Mouse (Mus musculus) natural killer cell, adult 2 months (primary cell): ENCODE measurements around the gene Fam184b.
A peak's percentile ranks its signal among the peaks of the same experiment; 100 is the strongest.

Experiments
- DNase-seq, 2 experiments: peaks; one replicate each; pipeline ENCODE4 v3.0.0; 2022; ENCODE audit warnings: low spot score in 2 of 2

Fam184b gene

DNA sequence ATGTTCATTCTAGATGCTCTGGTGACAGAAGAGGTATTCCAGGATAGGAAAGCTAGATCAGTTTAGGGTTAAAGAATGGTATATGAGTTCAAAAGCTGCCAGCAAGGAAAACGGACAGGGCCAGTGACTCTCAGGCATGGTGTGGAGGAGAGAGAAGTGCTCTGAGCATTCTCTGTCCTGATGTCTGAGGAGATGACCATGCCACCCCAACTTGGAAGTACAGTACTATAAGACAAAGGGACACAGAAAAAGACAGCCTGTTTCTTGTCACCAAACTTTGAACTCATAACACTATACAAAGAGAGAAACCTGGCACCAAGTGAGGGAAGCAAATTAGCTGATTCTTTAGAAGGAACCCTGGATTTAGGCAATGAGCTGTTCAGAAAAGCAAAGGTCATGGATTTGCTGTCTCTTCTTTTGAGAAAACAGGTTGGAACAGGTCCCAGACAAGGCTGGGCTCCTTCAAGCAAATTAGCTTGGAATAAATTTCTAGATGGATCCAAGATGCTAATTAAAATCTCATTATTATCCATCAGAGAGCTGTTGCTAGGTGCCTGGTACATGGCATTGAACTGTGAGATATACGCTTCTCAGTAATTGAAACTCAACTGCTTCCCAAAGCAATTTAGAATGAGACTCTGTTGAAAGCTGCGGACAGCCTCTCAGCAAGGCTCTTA lies 43.9 kb downstream of the Fam184b start:
- no peak for DNase-seq

DNA sequence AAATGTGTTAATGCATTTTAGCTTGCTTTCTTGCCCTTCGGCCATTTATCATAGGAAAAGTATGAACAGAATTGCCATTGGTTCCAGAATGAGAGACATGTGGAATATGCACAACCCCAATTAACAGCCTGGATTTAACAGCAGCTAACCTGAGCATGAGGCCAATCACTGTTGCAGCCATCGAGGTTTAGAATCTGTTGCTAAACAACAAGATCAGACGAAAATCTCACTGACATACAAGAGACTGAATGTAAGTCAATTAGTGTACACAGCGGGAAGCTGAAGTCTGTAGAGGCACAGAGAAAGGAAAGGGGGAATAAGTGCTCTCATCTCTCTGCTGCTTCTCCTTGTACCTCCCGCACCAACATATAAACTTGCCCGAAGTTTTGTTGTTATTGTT lies 46.1 kb downstream of the Fam184b start:
- no peak for DNase-seq

DNA sequence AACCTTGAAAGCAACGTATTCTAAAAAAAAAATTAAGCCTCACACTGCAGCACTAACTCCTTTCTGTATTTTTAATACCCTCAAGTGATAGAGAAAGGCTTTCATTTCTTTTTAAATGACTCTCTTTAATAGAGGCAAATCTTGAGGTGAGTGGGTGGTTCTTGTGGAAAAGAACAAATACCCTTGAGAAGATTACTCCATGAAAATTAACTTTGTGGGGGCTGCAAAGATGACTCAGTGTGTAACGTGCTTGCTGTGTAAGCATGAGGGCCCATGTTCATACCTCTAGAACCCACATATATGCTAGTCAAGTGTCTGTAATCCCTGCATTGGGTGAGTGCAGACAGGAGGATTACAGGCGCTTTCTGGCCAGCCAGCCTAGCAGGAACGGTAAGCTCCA lies 49.3 kb downstream of the Fam184b start:
- DNase-seq = no peak

DNA sequence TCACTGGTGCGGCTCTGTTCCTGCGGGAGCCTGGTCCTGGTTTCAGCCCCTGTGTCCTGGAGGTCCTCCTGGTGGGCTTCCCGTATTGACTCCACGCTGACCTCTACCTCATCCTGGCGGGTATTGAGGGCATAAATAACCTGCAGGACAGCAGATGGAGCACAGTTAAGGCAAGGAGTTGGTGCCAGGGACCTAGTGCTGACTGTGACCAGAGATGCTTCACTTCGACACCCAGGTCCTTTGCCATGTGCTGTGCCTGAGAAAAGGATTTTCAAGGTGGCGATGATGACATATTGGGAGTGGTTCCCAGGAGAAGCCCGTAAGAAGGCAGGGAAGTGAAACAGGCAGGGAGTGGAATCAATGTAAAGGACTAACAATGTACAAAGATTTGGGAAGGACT lies 54.8 kb downstream of the Fam184b start:
- no peak for DNase-seq

DNA sequence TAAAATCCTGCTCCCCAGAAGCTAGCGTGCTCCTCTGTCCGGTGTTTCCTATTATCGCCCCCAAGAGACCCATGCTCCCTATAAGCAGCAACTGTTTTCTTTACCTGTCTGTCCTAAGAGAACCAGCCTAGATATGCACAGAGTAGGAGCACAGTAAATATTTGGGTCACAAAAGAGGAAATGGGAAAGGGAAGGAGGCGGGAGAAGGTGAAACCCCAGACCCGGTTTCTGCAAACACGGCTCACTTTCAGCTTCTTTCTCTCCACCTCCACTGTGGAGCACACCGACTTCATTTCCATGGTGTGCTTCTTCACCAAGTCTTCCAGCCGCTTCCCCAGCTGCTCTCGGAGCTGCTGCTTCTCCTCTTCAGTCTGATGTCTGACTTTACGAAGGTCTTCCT lies 59.1 kb downstream of the Fam184b start:
- DNase-seq = no peak

DNA sequence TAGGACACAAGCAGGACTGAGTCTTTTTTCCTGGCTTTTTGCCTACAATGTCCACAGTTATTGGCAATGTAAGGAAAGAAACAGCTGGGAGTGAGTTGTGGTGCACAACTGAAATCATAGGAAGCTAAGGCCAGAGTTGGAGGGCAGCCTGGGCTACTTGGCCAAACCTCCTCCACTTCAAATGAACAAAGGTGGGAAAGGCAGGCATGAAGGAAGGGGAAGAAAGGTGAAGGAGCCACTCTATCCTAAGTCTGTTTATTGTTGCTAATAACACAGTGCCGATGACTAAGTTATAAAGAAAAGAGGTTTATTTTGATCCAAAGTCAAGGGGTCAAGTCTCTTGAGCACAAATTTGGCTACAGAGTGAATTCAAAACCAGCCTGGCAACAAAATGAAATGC lies 62.0 kb downstream of the Fam184b start:
- DNase-seq = no peak

DNA sequence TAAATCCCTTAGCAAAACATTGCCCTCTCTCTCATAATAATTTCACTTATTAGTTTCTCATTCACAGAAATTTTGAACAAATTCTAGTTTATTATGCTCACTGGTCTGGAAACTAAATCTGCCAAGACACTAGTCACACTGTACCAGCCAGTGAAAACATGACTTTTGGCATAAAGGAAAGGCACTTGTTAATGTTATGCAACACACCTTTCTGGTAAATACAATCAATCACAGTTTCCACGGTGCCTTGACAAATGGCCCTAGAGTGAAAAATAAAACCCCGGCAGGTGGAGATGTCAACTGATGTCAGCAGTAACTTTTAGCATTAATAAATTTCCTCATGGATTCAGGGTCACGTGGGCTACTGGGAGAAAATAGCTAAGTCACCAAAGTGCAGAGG lies 62.7 kb downstream of the Fam184b start:
- no peak for DNase-seq

DNA sequence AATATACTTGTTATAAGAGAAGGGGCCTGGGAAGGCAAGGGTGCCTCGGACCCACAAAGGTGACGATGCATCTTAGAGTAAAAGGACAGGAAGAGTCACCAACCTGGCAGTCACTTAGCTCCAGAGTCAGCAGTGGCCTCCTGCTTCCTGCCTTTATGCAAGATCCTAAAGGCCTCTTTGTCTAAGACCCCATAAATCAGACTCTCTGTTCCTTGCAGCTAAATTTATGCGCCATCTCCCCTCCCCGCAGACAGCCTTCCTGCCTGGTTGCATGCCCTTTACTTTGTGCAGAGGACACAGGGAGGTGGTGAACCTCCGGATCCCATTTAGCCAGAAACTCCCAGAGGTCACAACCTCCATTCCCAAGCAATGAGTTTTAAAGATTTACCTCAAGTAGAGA lies 66.6 kb downstream of the Fam184b start:
- no peak for DNase-seq

DNA sequence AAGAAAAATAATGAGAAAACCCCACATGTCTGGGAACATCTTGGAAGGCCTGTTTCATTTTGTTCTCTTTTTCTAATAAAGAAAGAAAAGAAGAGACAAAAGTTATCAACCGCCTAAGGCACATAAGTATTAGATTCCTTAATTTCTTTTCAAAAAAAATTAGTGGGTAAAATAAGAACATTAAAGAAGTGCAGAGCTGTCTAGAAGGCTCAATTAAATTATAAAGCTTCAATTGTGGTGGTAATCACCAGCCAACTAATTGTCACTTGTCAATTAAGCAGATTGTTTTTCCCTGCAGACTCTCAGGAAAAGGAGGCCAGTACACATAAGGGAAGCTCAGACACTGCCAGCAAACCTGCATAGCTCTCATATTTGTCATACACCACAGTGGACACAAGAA lies 73.6 kb downstream of the Fam184b start:
- DNase-seq = no peak

DNA sequence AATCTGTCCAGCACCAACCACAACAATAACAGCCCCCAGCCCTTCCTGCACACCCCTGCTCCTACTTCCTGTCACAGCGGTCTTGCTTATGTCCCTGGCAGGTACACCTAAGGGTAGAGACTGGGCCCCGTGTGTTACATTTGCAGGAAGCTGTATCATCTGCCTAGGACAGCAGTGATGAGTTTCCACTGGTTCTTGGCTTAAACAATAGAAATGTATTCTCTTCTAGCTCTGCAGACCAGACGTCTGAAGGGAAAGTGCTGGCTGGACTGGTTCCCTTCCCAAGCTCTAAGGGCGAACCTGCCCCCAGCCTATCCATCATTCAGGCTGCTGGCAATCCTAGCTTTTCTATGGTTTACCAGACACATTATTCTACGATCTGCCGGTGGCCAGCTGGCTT lies 75.4 kb downstream of the Fam184b start:
- DNase-seq = peak in 1 of 2 experiments; percentile 9

DNA sequence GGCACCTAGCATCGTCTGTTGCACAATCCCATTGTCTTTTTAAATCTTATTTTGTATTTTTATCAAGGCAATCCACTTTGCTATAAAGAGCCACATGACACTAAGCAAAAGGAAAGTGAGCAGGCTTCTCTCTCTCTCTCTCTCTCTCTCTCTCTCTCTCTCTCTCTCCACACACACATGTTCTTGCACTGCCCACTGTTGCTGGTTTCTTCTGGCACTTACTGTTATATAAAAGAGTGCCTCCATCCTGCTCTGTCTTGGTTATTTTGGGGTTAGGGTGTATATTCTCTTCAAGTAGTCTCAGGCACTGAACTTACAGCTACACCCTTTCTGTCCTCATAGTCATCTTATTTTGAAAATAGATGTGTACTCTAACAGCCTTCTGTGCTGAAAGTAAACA lies 89.8 kb downstream of the Fam184b start:
- DNase-seq = no peak

DNA sequence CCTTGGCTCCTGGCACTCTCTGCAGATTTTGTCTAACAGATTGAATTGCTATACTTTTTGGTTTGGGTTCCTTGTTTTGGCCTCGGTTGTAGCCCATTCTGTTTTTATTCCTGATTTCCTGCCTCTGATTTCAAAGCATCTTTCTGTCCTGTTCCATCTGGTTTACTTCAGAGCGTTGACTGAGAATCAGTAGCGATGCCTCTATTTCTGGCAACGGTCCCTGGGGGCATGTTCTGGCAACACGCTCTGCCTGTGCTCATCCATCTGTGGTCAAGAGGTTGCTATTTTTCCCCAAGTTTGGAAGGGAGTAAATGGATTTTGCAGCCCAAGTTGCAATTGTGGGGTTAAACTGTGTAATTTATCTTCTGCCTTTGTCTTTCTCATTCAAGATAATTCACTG lies 96.0 kb downstream of the Fam184b start:
- no peak for DNase-seq

DNA sequence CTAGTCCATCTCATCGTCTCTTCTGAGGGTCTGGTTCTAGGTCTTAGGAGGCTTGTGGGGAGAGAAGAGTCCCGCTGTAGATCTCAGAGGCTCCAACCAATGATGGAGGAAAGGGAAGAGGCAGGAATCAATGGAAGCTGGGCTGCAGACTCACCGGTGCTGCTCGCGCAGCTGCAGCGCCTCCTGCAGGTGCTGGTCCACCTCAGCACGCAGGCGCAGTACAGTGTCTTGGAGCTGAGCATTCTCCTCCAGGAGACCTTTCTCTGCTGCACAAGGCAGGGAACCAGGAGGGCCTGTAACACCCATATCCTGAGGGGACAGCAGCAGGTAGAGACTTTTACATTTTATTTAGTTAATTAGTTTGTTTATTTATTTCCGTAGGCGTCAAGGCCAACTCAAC lies 99.9 kb downstream of the Fam184b start:
- no peak for DNase-seq

DNA sequence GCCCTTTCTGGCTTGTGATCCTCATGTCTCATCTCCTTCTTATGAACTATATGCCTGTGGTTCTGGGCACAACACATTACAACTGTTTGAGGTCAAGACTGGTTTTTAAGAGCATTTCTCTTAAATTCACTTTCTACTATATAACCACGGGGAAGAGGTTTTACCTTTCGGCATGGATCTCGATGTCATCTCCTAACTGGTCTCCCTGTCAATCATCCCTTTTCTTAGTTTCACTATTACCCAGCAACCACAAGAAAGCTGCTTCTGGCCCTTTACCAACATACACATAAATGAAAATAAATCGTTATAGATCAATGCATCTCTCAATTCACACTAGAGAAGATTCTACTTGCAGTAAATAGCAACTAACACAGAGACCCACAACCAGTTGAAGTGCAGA lies 104.2 kb downstream of the Fam184b start:
- no peak for DNase-seq

DNA sequence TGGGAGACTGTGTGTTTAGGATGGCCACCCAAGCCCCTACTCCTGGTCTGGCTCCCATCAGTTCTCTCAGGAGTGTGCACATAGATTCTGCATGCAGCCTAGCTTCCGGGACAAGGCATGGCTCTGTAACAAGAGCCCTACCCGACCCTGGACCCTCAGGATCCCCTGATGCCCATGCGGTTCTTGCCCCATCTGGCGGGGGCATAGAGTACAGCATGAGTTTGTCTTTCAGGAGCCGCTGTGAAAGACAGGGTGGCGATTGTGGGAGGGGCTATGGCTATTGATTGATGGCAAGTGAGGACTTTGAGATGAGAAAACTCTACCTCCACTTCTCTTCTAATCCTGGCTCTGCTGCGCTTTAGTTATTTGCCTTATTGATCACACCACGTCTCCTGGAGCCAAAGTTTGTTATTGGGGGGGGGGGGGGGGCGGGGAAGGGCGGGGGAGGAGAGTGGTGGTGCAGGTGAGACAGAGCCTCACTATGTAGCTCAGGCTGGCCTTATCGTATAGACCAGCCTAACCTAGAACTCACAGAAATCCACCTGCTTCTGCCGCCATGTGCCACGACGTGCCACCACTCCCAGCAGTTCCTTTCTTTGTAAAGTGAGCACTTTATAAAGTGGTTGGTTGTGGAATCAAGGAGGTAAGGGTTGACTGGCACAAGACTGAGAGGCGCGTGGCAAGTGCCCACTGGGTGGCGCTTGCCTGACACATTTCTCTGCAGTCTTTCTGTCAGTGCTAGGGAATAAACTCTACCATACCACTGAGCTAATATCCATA lies 104.9 kb downstream of the Fam184b start:
- peak; percentile 66 to 70 for DNase-seq

DNA sequence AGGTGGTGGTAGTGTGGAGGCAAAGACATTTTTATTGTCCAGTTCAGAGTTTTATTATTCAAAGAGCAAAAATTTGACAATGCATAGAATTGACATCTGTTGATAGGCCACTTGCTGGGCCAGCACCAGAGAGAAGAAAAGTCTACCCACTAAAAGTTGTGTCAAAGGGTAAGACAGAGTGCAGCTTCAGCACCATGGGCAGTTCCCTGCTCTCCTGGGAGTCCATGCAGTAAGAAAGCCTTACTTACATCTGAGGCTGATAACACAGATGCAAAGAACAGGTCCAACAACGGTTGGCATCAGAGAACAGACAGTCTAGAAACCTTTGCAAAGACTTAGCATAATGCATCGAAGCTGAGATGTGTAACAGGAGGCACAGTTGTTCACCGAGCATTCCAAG lies 109.7 kb downstream of the Fam184b start:
- no peak for DNase-seq

DNA sequence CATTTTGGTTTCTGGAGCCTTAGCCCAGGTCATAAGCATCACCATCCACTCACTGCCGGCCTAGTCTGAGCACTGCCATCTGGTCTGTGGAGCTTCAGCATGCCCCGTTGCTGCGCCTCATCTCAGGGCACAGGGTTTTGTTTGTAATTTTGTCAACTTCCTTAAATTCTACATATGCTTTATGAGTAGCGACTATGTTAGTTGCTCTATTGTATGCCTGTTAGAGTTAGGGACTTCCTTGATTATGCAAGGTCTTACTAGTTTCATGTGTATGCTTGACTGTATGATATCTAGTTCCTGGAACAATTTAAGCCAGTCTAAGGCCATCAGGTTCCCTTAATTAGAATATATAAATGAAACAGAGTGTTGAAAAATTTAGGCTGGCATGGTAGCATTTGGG lies 113.1 kb downstream of the Fam184b start:
- no peak for DNase-seq

DNA sequence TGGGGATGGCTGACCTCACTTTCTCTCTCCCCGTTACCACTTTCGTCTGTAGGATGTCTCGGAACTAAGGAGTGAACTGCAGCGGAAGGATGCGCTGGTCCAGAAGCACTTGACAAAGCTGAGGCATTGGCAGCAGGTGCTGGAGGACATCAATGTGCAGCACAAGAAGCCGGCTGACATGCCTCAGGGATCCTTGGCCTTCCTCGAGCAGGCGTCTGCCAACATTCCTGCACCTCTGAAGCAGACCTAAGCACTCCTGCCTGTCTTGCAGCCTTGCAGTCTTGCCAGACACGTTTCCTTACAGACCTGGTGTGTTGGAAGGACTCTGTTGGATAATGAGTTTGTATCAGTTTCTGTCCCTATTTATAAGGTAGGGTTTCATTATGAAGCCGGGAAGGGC lies 114.3 kb downstream of the Fam184b start:
- no peak for DNase-seq

DNA sequence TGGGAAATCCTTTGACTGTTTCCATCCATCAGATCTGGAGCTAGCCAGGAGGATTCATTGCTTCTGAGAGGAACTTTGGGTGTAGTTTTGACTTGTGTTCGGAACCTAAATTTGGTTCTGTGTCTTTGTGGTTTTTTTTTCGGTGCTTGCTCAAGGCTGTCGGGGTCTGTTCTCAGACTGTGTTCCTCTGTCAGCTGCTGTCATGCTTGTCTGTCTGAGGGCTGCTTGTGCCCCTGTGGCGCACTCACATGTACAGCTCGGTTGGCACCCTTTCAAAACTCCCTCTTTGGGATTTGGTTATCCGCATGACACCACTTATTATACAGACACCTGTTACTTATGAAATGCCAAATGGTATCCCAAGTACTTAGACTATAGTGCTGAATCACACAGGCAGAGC lies 117.8 kb downstream of the Fam184b start:
- DNase-seq = no peak

DNA sequence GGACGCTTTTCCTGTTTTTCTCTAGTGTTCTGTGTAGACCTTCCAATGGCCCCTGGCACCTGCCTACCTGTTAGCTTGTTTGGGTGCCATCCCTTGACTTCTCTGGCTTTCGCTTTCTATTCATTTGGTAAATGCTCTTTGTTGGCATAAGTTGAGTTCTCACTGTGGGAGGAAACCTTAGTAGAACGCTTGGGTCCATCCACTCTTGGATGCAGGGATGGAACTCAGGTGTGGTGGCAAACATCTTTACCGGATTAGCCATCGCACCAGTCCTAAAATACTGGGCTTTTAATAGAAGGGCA lies 118.7 kb downstream of the Fam184b start:
- no peak for DNase-seq

DNA sequence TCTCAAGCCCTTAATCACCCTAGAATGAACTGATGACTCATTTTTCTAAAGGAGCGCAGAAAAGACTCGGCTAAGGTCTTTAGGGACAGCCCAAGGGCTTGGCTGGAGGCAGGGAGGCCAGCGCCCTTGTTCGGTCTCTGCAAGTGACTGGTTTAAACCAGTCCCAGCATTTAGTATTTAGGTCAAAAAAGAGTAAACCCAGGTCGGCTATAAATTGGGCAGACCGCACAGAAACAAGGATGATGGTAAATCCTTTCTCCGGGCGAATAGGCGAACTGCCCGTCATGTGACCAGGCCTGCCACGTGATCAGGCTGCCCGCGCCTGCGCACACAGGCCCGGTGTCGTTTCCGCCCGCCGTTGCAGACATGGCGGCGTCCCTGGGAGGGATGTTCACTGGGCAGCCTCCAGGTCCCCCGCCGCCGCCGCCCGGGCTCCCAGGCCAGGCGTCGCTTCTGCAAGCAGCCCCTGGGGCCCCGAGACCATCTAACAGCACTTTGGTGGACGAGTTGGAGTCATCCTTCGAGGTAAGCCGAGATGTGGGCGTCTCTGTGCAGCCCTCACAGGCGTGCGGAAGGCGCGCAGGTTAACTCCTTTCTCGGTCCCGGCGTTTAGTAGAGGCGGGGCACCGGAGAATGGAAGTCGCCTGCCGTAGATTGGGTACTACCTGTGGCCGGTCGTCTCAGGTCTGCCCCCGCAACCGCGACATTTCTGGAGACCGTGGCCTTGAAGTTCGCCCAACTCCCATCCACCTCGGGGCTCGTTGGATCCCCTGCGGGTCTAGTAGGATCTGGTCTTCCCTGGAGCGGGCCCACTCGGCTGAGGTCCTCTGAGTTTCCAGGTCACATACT lies 119.2 kb downstream of the Fam184b start, which contains the start of gene Med28:
Gene Med28, plus strand, starts transcription at position 270 of the 849 bp plus-strand sequence.
- DNase-seq = peak; percentile 90 to 92

DNA sequence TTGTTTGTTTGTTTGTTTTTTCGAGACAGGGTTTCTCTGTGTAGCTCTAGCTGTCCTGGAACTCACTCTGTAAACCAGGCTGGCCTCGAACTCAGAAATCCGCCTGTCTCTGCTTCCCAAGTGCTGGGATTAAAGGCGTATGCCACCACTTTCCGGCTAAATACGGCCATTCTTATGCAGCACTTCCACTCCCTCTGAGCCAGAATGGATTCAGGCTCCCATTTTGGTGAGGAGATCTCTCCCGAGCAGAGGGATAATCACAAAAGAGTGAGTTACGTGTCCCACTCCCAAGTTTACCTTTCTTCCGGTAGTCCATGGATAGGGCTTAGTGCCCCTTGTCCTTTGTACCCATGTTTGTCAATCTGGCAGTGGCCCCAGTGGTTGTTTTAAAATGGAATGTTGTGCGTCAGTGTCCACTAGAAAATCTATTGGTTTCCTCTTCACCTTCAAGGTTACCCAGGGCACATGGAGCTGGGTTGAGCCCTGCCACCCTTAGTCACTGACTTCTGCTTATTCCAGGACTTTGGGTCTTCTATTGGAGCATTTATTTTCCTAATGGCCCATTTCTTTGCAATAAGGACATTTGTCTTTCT lies 124.2 kb downstream of the Fam184b start:
- DNase-seq = no peak
